ENCODE assay signal across 1 mouse cellular context in genomic region chr13:4059363-4059762, GRCm38 (mm10).
TF ChIP-seq lines count a peak whose summit lies in the region.

No protein-coding gene starts in this region.

TF ChIP-seq in CH12.LX, 34 proteins besides CTCF, POLR2A, EP300 and RAD21 (continued from another document):
- TF ChIP-seq USF2 (conservative IDR thresholded peaks at IDR 0.05; ENCODE audit: low read depth, low read length) (no peak), USF1 (IDR thresholded peaks at IDR 0.05; ENCODE audit: low read depth, low read length) (no peak), TBP (conservative IDR thresholded peaks at IDR 0.05; ENCODE audit: low read depth, low read length) (no peak), CHD2 (IDR thresholded peaks at IDR 0.05; ENCODE audit: low read length) (no peak), POLR2AphosphoS2 (IDR thresholded peaks at IDR 0.05; ENCODE audit: low read depth, low read length) (no peak), ETS1 (conservative IDR thresholded peaks at IDR 0.05; ENCODE audit: low read depth, low read length) (no peak), GABPA (IDR thresholded peaks at IDR 0.05; ENCODE audit: insufficient replicate concordance, low read depth, low read length) (no peak), ZC3H11A (IDR thresholded peaks at IDR 0.05; ENCODE audit: low read depth, low read length) (no peak), JUN (IDR thresholded peaks at IDR 0.05; ENCODE audit: insufficient read depth, low read depth, low read length) (no peak), JUND (conservative IDR thresholded peaks at IDR 0.05; ENCODE audit: low read depth, low read length) (no peak), ZNF384 (IDR thresholded peaks at IDR 0.05; ENCODE audit: low read depth, low read length) (no peak)
